Mouse (Mus musculus) embryo, embryonic 10.5 days (tissue): ENCODE data around the gene Grin2d.
A peak's percentile ranks its signal among the peaks of the same experiment; 100 is the strongest.

ENCODE experiments used
- DNase-seq: peaks from one replicate; pipeline ENCODE4 v3.0.0-alpha.2; 2015; ENCODE audit warnings: low spot score

Gene Grin2d

GRCm38 (mm10) chr7:45805941-45806340 lies 72.2 kb downstream of the Grin2d start:
- no peak for DNase-seq

GRCm38 (mm10) chr7:45802551-45802950 lies 75.6 kb downstream of the Grin2d start:
- no peak for DNase-seq

GRCm38 (mm10) chr7:45801348-45801747 lies 76.8 kb downstream of the Grin2d start:
- DNase-seq, result peak; percentile 95

GRCm38 (mm10) chr7:45800546-45801204 lies 77.5 kb downstream of the Grin2d start:
- DNase-seq, result peak; percentile 64

DNA sequence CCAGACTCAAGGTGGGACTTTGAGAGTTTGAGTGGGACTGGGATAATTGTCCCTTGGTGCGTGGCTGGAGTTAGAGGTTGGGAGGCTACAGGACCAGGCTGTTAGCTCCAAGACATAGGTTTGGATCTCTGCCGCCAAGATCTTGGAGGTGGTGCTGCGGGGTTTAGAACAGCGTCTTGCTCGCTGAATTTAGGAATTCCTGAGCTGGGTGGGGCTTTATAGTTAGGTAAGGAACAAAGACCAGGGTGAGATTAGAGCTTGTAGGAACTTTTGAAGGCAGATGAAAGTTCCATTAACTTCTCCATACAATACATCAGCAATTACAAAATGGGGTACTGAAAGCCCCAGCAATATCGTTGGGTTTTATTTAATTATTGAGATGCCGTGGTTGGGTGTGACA lies 78.2 kb downstream of the Grin2d start:
- DNase-seq, result no peak

DNA sequence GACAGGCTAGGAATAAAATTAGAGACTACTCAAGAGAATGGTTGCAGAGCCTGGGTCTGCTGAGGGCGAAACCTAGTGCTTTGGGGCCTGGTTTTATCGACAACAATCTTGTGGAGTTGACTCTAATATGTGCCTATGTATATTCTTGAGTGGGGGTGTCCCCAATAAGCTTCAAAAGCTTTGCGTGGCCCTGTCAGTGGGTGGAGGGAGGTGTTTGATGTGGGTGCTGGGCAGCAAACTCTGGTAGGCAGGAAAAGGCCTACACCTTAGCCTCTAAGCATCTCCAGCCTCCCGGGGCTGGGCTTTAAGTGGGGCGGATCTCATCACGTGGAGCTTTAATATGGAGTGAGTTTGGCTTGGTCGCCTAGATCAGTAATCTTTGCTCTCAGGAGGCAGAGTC lies 79.2 kb downstream of the Grin2d start:
- DNase-seq, result no peak

- no peak for DNase-seq
Observed at GRCm38 (mm10) chr7:45798511-45798836, 79.7 kb downstream of the Grin2d start.

DNA sequence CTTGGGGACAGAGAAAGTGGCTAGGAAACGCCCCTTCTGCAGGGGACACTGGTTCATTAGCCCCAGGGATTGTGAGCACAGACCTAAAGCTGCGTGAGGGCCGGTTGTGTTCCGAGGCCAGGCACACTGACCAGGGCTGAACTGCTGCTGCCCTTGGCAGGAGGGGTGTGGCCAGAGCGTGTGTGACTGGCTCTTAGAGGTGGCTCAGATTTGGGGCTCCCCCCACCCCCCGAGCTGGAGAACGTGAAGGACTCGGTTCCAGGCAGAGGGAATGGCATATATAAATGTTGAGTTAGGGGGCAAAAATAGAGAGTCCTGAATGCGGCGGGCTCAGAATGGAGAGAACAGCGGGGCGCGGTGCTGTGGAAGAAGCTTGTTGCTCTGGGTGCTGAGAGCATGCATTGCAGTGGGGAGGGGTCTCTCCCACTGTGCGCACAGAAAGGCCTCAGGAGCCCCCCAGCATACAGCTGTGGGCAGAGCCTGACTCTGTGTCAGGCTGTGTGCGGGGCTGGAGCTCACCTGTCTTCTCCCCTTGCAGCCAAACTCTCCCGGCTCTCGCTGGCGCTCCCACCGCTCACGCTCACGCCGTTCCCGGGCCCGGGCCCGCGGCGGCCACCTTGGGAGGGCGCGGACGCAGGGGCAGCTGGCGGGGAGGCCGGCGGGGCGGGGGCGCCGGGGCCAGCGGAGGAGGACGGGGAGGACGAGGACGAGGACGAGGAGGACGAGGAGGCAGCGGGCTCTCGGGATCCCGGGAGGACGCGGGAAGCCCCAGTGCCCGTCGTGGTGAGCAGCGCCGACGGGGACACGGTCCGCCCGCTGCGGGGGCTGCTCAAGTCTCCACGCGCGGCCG lies 80.3 kb downstream of the Grin2d start:
- no peak for DNase-seq

- DNase-seq, result no peak
Observed at GRCm38 (mm10) chr7:45796950-45797349, 81.2 kb downstream of the Grin2d start.

- DNase-seq, result no peak
Observed at GRCm38 (mm10) chr7:45794971-45795370, 83.2 kb downstream of the Grin2d start.

- no peak for DNase-seq
Observed at GRCm38 (mm10) chr7:45793969-45794585, 84.1 kb downstream of the Grin2d start.

- no peak for DNase-seq
Observed at GRCm38 (mm10) chr7:45793240-45793639, 84.9 kb downstream of the Grin2d start.

GRCm38 (mm10) chr7:45791756-45792490 lies 86.3 kb downstream of the Grin2d start:
- no peak for DNase-seq

- no peak for DNase-seq
Observed at GRCm38 (mm10) chr7:45790721-45791120, 87.5 kb downstream of the Grin2d start.

GRCm38 (mm10) chr7:45787642-45788041 lies 90.5 kb downstream of the Grin2d start:
- no peak for DNase-seq

DNA sequence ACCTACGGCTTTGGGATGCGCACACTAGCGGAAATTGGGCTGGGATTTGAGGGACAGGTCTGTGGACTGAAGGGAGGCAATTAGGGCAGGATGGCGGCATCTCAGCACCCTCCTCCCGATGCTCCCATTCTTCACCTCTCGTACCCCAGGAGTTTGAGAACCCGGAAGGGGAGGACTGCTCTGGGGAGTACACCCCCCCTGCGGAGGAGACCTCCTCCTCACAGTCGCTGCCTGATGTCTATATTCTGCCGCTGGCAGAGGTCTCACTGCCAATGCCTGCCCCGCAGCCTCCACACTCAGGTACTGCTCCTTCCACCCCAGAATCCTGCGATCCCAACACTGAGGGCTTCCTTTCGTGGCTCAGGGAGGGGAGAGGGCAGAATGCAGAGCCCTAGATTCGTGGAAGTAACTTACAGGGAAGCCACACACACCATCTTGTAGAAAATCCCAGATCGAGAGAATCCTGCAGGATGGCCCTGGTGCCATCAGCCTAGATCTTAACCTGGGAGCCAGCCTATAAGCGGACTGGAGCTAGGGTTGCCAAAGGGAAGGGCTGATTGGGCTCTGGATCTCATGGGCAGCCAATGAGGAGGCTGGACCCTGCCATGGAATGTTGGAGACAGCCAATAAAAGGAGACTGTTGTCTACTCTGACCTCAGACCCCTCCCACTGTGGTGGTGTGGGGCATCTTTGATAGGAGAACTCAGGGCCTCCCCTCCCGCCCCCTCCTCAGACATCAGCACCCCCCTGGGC lies 91.3 kb downstream of the Grin2d start:
- DNase-seq, result peak; percentile 86

- peak; percentile 95 for DNase-seq
Observed at GRCm38 (mm10) chr7:45786136-45786578, 92.0 kb downstream of the Grin2d start.

- no peak for DNase-seq
Observed at GRCm38 (mm10) chr7:45785388-45786135, 92.6 kb downstream of the Grin2d start.

- DNase-seq, result peak; percentile 97
Observed at GRCm38 (mm10) chr7:45784524-45785372, 93.4 kb downstream of the Grin2d start, which contains the start of gene Sult2b1. Gene Sult2b1, minus strand, starts transcription at chr7:45784669.
